8 mouse cellular contexts compared by ENCODE assay signal in the genomic region with DNA sequence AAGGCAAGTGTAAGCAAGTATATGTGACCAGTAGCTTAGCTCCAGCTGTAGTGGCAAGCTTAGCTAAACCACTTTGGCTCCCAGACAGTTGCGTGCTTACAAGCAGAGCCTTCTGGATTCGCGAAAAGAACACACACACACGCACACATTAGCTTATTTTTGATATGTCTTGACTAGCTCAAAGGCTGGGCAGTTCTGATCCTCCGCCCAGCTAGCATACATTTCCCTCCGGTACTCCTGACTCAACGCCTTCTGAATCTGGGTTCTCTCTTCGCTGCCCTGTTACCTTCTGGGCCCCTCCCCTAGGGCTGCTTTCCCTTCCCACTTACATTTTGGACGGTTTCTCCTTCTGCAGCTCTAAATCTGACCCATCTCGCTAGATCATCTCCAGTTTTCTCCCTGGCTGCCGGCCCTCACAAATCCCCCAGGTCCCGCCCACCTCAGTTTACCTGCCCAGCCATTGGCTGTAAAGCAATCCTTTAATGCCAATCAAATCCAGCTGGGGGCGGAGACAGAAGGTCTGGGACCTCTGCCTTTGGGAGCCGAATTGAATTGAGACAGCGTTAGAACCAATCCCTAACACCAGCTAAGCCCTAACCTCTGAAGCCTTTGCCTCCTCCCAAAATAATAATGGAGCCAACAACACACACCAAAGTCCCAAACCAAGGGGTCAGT. TPM values are rescaled to one million over a fixed set of nuclear protein-coding genes. Genes with fewer than 3 reads are reported as not detected.
DNase-seq lines count a peak whose midpoint lies in the region; ATAC-seq lines count a peak whose summit lies in the region.

No protein-coding gene starts in this region.

- peaks cover 48% of the 10 kb centered on the region for H3K27me3 ChIP-seq in forebrain, embryonic 12.5 days
- H3K27me3 ChIP-seq in intestine, embryonic 16.5 days (replicated peaks; ENCODE audit: control insufficient read depth, insufficient read depth, low read length): no peaks in the 10 kb centered on the region
- peaks cover 14% of the 10 kb centered on the region for H3K27me3 ChIP-seq in liver, embryonic 16.5 days (ENCODE audit: control insufficient read depth, insufficient read depth, low read depth, low read length)

- peak; percentile 81 for ATAC-seq in forebrain, embryonic 12.5 days (ENCODE audit: low FRiP score)
- peak; percentile 52 for ATAC-seq in intestine, embryonic 16.5 days
- no peak for ATAC-seq in liver, embryonic 16.5 days (ENCODE audit: low read depth)

- WGBS in forebrain, embryonic 12.5 days: 8% methylated on average over 15 of the region's 15 CpGs
- 4% methylated on average over 15 of the region's 15 CpGs for WGBS in intestine, embryonic 16.5 days
- WGBS in liver, embryonic 16.5 days (ENCODE audit: insufficient replicate concordance): 18% methylated on average over 15 of the region's 15 CpGs

- peak; percentile 58 to 78 for DNase-seq in adrenal gland, adult (ENCODE audit: inconsistent age in 2 of 2, low spot score in 1 of 2)
- DNase-seq in adrenal gland, adult 8-10 months: no peak
- peak; percentile 91 for DNase-seq in brain, adult 2 months (ENCODE audit: low read depth, low spot score)
- peak; percentile 93 for DNase-seq in retina, postnatal 1 day
- no peak for DNase-seq in c-Kit-positive CD71-positive TER-119-positive erythroid progenitor cells, embryonic 14.5 days (ENCODE audit: low spot score)

- no peak overlapping the region for H3K27ac ChIP-seq in forebrain, embryonic 12.5 days
- no peak overlapping the region for H3K27ac ChIP-seq in intestine, embryonic 16.5 days (ENCODE audit: low read length)
- no peak overlapping the region for H3K27ac ChIP-seq in liver, embryonic 16.5 days (ENCODE audit: low read length)

- no peaks in the 10 kb centered on the region for H3K9me3 ChIP-seq in forebrain, embryonic 12.5 days
- 0 out of 2 replicates have a peak, but pooled peaks cover 5% of the 10 kb centered on the region for H3K9me3 ChIP-seq in intestine, embryonic 16.5 days (ENCODE audit: control insufficient read depth, low read length)
- no peaks in the 10 kb centered on the region for H3K9me3 ChIP-seq in liver, embryonic 16.5 days (replicated peaks; ENCODE audit: control insufficient read depth, low read length)

- H3K9ac ChIP-seq in forebrain, embryonic 12.5 days: peak overlapping the region; percentile 34; the same call in 1 of the 2 replicates
- H3K9ac ChIP-seq in intestine, embryonic 16.5 days (ENCODE audit: low read depth, low read length): peak overlapping the region; percentile 43; the same call in 1 of the 2 replicates
- no peak overlapping the region for H3K9ac ChIP-seq in liver, embryonic 16.5 days (ENCODE audit: low read depth, low read length)

- peaks cover 23% of the 10 kb centered on the region for H3K4me1 ChIP-seq in forebrain, embryonic 12.5 days
- H3K4me1 ChIP-seq in intestine, embryonic 16.5 days (ENCODE audit: control insufficient read depth, insufficient read depth, low read length): peaks cover 17% of the 10 kb centered on the region
- H3K4me1 ChIP-seq in liver, embryonic 16.5 days (ENCODE audit: control insufficient read depth, low read depth, low read length): peaks cover 10% of the 10 kb centered on the region

- H3K4me2 ChIP-seq in forebrain, embryonic 12.5 days: peak overlapping the region; percentile 52
- peak overlapping the region; percentile 46 for H3K4me2 ChIP-seq in intestine, embryonic 16.5 days (ENCODE audit: low read depth, low read length)
- H3K4me2 ChIP-seq in liver, embryonic 16.5 days (ENCODE audit: low read depth, low read length): peak overlapping the region; percentile 30

- peak overlapping the region; percentile 32 for H3K4me3 ChIP-seq in forebrain, embryonic 12.5 days (replicated peaks)
- peak overlapping the region; percentile 33 for H3K4me3 ChIP-seq in intestine, embryonic 16.5 days (ENCODE audit: low read length)
- peak overlapping the region; percentile 25 for H3K4me3 ChIP-seq in liver, embryonic 16.5 days (ENCODE audit: low read depth, low read length)

- H3K36me3 ChIP-seq in forebrain, embryonic 12.5 days (replicated peaks): no peaks in the 10 kb centered on the region
- no peaks in the 10 kb centered on the region for H3K36me3 ChIP-seq in intestine, embryonic 16.5 days (ENCODE audit: control insufficient read depth, insufficient read depth, low read length)
- H3K36me3 ChIP-seq in liver, embryonic 16.5 days (ENCODE audit: control insufficient read depth, insufficient read depth): no peaks in the 10 kb centered on the region

RNA-seq across cellular contexts. Expression of a gene that starts 11.2 kb away (rescaled TPM):
- 10 to 100 TPM; 21.0 to 25.6 (median 22.2) TPM for total RNA-seq in adrenal gland, adult 8-10 months (2022)
- 31.3 and 32.2 TPM in 2 replicates for polyA plus RNA-seq in forebrain, embryonic 12.5 days (2016; fragmentation: Nextera tagmentation; extraction: Ambion mirVana)
- 380 and 424 TPM in 2 replicates for polyA plus RNA-seq in intestine, embryonic 16.5 days (2015; fragmentation: Nextera tagmentation; extraction: Ambion mirVana)
- 78.8 and 88.7 TPM in 2 replicates for polyA plus RNA-seq in liver, embryonic 16.5 days (2015; fragmentation: Nextera tagmentation; extraction: Ambion mirVana)

RNA-seq across cellular contexts. Expression of a gene that starts 18.1 kb away (rescaled TPM):
- total RNA-seq in adrenal gland, adult 8-10 months (2022): 1 to 10 TPM in 3 of 4 experiments, under 1 TPM in 1; 0.95 to 1.9 (median 1.4) TPM
- 0.19 TPM in 1 of 2 replicates, not detected in the other for polyA plus RNA-seq in forebrain, embryonic 12.5 days (2016; fragmentation: Nextera tagmentation; extraction: Ambion mirVana)
- 1.2 and 1.6 TPM in 2 replicates for polyA plus RNA-seq in intestine, embryonic 16.5 days (2015; fragmentation: Nextera tagmentation; extraction: Ambion mirVana)
- polyA plus RNA-seq in liver, embryonic 16.5 days (2015; fragmentation: Nextera tagmentation; extraction: Ambion mirVana): 4.0 and 5.5 TPM in 2 replicates

RNA-seq across cellular contexts. Expression of a gene that starts 35.4 kb away (rescaled TPM):
- total RNA-seq in adrenal gland, adult 8-10 months (2022): 10 to 100 TPM; 24.8 to 34.0 (median 27.3) TPM
- polyA plus RNA-seq in forebrain, embryonic 12.5 days (2016; fragmentation: Nextera tagmentation; extraction: Ambion mirVana): 7.9 and 8.4 TPM in 2 replicates
- 11.6 and 13.2 TPM in 2 replicates for polyA plus RNA-seq in intestine, embryonic 16.5 days (2015; fragmentation: Nextera tagmentation; extraction: Ambion mirVana)
- 5.9 and 6.4 TPM in 2 replicates for polyA plus RNA-seq in liver, embryonic 16.5 days (2015; fragmentation: Nextera tagmentation; extraction: Ambion mirVana)

RNA-seq across cellular contexts. Expression of a gene that starts 35.8 kb away (rescaled TPM):
- 10 to 100 TPM; 29.0 to 32.1 (median 30.3) TPM for total RNA-seq in adrenal gland, adult 8-10 months (2022)
- 16.0 and 16.6 TPM in 2 replicates for polyA plus RNA-seq in forebrain, embryonic 12.5 days (2016; fragmentation: Nextera tagmentation; extraction: Ambion mirVana)
- 24.9 and 26.5 TPM in 2 replicates for polyA plus RNA-seq in intestine, embryonic 16.5 days (2015; fragmentation: Nextera tagmentation; extraction: Ambion mirVana)
- polyA plus RNA-seq in liver, embryonic 16.5 days (2015; fragmentation: Nextera tagmentation; extraction: Ambion mirVana): 12.7 TPM in 2 replicates

Comparison
In these comparisons a context has a peak if more than half of its experiments do, and no peak if none do; other contexts are left out.
1. DNase-seq: peak in adrenal gland, adult (2 of 2), brain, adult 2 months (single experiment) and retina, postnatal 1 day (single experiment); none in adrenal gland, adult 8-10 months (single experiment) and c-Kit-positive CD71-positive TER-119-positive erythroid progenitor cells, embryonic 14.5 days (single experiment).
2. Peak in every context shown above with its lines, with median percentiles within 50 percentile points of each other: H3K4me2 ChIP-seq and H3K4me3 ChIP-seq.